Mouse (Mus musculus) G1E (cell line): ENCODE measurements around the gene Pik3r2.

ENCODE experiments used
- CTCF ChIP-seq: IDR thresholded peaks from 2 replicates; pipeline ENCODE4 v1.5.1; 2012; ENCODE audit warnings: low read depth, low read length, inconsistent platforms, mixed read lengths
- GATA1 ChIP-seq: IDR thresholded peaks from 2 replicates; pipeline ENCODE4 v1.6.1; 2012; ENCODE audit warnings: borderline replicate concordance, low read length, inconsistent platforms, mixed read lengths

DNA sequence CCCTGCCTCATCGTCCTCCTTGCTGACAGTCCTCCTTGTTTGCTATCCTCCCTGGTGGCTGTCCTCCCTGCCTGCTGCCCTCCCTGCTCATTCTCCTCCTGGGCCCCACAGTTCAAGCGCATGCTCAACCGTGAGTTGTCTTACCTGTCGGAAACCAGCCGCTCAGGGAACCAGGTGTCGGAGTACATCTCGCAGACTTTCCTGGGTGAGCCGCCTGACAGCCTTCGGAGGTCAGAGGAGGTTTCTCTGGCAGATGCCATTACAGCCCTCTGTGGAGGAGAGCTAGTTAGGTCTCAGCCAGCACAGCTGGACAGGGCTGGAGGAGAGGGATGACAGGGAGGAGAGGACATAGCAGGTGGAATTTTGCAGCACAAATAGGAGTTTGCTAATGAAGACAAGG lies 29.8 kb downstream of the Pik3r2 start:
- TF ChIP-seq GATA1 (no peak), CTCF (no peak)
